Mouse (Mus musculus) kidney, adult 2 months (tissue): ENCODE data around the gene Omg. TPM values are rescaled to one million over a fixed set of nuclear protein-coding genes. Genes with fewer than 3 reads are reported as not detected.

Experiments used
- DNase-seq: peaks from one replicate; pipeline ENCODE4 v3.0.0; 2021
- H3K27ac ChIP-seq: fragments of 200-500 bp; 2 replicates; pipeline ENCODE4 v1.5.1; 2012; ENCODE audit warnings: low read depth, low read length, control low read depth, inconsistent platforms; ENCODE audit not compliant: insufficient read depth
- H3K27me3 ChIP-seq: fragments of 200-500 bp; replicated peaks from 2 replicates; pipeline ENCODE4 v1.6.1; 2012; ENCODE audit warnings: mild to moderate bottlenecking, moderate library complexity, low read length, inconsistent platforms; ENCODE audit not compliant: control insufficient read depth, insufficient read depth
- H3K36me3 ChIP-seq: fragments of 200-500 bp; 2 replicates; pipeline ENCODE4 v1.6.1; 2012; ENCODE audit warnings: mild to moderate bottlenecking, moderate library complexity, low read length, inconsistent platforms; ENCODE audit not compliant: control insufficient read depth, insufficient read depth
- H3K4me1 ChIP-seq: fragments of 200-500 bp; 2 replicates; pipeline ENCODE4 v1.6.1; 2011; ENCODE audit warnings: low read length; ENCODE audit not compliant: control insufficient read depth, insufficient read depth
- H3K4me3 ChIP-seq: fragments of 200-500 bp; 2 replicates; pipeline ENCODE4 v1.5.1; 2011; ENCODE audit warnings: mild to moderate bottlenecking, low read depth, low read length, control low read depth; ENCODE audit not compliant: insufficient read depth
- CTCF ChIP-seq: fragments of 200-500 bp; conservative IDR thresholded peaks from 2 replicates; pipeline ENCODE4 v1.5.1; 2011; ENCODE audit warnings: low read depth, mild to moderate bottlenecking, control low read depth, low read length, moderate library complexity, mixed read lengths; ENCODE audit not compliant: insufficient read depth, insufficient read length
- POLR2A ChIP-seq: fragments of 200-500 bp; IDR thresholded peaks from one replicate; pipeline ENCODE4 v1.6.1; 2011; ENCODE audit warnings: low read depth, low read length, control low read depth
- WGBS: fragments of 180-500 bp; shearing (Covaris S2); methylation state at CpG from one replicate; pipeline ENCODE4 v1.1.7; 2018; 5-methylcytosine and 5-hydroxymethylcytosine counted together
- polyA plus RNA-seq: library from polyadenylated mRNA; depleted of rRNA; stranded (reverse); fragments of >200 nt; gene quantifications from 2 replicates; pipeline ENCODE4 v1.2.3, GENCODE M21; 2012; rRNA removed

Omg gene
- polyA plus RNA-seq, 1 experiment, result 0.16 TPM

DNA sequence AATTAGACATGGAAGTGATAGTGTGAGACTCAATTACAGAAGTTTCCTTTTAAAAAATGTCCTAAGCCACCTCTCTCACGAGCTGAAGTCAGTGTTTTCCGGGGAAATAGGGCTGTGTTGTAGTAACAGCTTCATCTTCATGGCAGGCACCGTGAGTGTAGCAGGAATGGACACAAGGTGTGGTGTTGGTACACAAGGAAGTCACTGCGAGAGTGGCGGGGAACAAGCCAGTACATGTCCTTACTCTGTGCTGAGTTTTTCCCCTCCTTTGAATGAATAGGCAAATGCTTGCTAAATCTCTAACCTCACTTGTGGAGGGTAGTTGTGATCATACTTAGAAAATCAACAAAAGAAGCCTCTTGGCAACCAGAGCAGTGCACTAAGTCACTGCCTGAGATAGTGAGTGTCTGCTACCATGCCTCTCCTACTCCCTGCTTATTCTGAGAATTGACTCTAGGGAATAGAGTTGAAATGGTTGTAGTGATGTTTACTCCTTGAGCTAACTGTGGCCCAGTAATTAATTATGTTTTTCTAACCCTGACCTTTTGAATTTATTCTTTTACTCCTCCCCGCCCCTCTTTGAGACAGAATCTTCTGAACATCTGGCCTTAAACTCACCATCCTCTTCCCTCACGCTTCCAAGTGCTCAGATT lies 19.9 kb downstream of the Omg start:
- no peak overlapping the region for H3K27ac ChIP-seq
- TF ChIP-seq POLR2A (no peak), CTCF (no peak)
- DNase-seq, result peak; percentile 3
- no peaks in the 10 kb centered on the region for H3K27me3 ChIP-seq
- no peaks in the 10 kb centered on the region for H3K4me1 ChIP-seq
- no peak overlapping the region for H3K4me3 ChIP-seq
- H3K36me3 ChIP-seq, result no peaks in the 10 kb centered on the region; the same call in 1 of the 2 replicates
- 84% methylated on average over 7 of the region's 7 CpGs for WGBS

DNA sequence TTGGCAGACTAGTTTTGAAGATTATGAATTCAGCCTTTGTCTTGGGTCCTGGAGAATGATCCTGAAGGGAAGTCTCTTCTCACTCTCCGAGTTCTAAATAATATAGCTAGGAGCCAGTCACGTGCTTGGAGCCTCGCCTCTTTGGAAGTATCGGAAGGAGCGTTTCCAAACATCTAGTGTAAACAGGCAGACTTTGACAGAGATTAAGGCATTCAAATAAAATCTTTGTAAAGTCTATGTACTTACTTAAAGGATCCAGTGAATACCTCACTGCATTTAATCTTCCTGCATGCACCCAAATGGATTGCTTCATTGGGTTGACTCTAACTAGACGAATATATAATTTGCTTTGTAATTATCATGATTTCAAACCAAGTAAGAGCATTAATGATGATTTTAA lies 20.5 kb downstream of the Omg start:
- TF ChIP-seq CTCF (no peak), POLR2A (no peak)
- H3K27ac ChIP-seq, result no peak overlapping the region
- no peak for DNase-seq
- H3K4me3 ChIP-seq, result no peak overlapping the region
- no peaks in the 10 kb centered on the region for H3K27me3 ChIP-seq
- WGBS, result 96% methylated on average over 6 of the region's 6 CpGs
- H3K4me1 ChIP-seq, result no peaks in the 10 kb centered on the region
- peaks cover 2% of the 10 kb centered on the region; the same call in 1 of the 2 replicates for H3K36me3 ChIP-seq

DNA sequence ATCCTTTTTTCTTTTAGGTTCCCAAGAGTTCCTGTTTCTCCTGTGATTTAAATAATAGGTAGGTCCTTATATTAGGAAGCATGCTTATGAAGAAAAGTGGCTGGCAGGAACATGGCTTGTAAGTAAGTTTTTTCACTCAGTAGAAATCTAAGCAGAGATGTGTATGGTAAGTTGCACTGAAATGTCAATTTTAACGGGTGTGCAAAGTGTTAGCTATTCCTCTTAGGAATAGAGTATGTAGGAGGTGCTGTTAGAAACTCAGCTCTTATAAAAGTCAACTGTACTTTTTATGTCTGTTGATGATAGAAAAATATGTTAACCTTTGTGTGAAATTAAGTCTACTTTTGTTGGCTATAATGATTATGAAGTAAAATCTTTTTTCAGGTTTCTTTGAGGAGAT lies 35.8 kb downstream of the Omg start:
- H3K4me3 ChIP-seq, result no peak overlapping the region
- no peak overlapping the region for H3K27ac ChIP-seq
- no peaks in the 10 kb centered on the region for H3K27me3 ChIP-seq
- H3K4me1 ChIP-seq, result no peaks in the 10 kb centered on the region
- WGBS, result 45% methylated on average over 1 of the region's 1 CpGs
- H3K36me3 ChIP-seq, result peaks cover 2% of the 10 kb centered on the region
- DNase-seq, result no peak
- TF ChIP-seq POLR2A (no peak), CTCF (no peak)

DNA sequence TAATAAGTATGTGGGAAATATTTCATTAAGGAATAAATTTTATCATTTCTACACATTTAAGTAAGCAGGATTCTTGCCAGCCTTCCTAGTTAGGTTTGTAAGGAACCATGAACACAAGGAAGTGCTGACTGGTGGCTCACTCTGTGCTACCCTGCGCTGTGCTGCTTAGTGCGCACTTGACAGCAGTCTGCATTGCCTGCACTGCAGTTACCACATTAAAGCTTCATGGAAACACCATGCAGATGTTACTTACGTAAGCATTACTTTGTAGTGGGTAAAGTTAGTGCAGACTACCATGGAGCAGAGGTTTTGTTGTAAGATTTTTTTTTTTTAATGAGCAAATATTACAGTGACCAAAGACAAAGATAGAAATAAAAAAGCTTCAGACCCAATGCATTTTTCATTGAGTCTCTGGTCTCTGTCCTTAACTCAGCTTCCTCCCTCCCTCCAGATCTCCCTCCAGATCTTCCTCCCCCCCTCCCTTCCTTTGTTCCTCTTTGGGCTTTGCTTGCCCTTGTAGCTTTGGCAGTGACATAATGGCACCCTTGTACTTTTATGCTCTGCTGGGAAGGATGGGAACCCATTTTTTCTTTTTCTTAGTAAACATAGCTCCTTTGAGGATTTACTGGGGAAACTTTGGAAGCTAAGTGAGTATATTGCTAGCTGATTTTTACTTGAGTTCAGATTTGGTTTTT lies 43.0 kb downstream of the Omg start:
- WGBS, result 95% methylated on average over 3 of the region's 3 CpGs

DNA sequence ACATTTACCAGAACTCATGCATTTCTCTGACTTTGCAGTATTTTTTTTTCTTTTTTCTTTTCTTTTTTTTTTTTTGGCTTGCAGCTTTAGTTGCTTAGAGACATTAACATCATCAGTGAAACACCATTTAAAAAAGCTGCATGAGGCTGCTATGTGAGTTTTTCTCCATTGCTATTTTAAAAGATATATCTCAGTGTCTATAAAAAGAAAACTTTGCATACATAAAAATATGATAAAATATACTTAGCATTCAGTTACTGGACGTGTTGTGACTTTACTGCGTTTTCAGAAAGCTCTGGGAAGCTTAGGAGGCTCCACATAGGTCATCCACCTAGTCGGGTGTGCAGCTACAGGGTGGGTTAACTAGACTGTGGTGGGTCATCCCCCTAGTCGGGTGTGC lies 44.0 kb downstream of the Omg start:
- Histone ChIP-seq H3K36me3 (peaks cover 3% of the 10 kb centered on the region; the same call in 1 of the 2 replicates), H3K4me1 (no peaks in the 10 kb centered on the region), H3K4me3 (no peak overlapping the region), H3K27ac (no peak overlapping the region), H3K27me3 (no peaks in the 10 kb centered on the region)
- WGBS, result 93% methylated on average over 4 of the region's 4 CpGs
- TF ChIP-seq CTCF, result no peak
- no peak for TF ChIP-seq POLR2A
- no peak for DNase-seq

More for the DNA sequence above, 43.0 kb downstream of the Omg start:
- TF ChIP-seq CTCF, result no peak
- TF ChIP-seq POLR2A, result no peak
- Histone ChIP-seq H3K36me3 (peaks cover 3% of the 10 kb centered on the region; the same call in 1 of the 2 replicates), H3K4me1 (no peaks in the 10 kb centered on the region), H3K27me3 (no peaks in the 10 kb centered on the region), H3K27ac (no peak overlapping the region), H3K4me3 (no peak overlapping the region)
- no peak for DNase-seq

DNA sequence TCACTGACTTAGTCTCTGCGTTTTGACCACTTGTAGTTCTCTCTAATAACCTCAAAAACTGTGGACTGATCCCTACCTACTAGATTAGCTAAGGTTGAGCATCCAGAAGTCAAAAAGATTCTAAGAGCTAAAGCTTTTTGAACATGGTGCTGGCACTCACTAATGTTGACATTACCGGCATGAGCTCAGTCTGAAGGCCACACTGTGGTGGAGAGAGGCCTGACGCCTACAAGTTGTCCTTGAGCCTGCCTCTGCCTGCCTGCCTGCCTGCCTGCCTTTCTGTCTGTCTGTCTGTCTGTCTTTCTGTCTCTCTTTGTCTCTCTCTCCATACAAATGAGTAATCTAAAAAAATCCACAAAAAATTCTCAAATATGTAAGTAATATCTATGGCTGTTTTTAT lies 46.0 kb downstream of the Omg start:
- Histone ChIP-seq H3K4me1 (peaks cover 7% of the 10 kb centered on the region; the same call in 1 of the 2 replicates), H3K27ac (no peak overlapping the region), H3K4me3 (no peak overlapping the region), H3K27me3 (no peaks in the 10 kb centered on the region), H3K36me3 (peaks cover 6% of the 10 kb centered on the region; the same call in 1 of the 2 replicates)
- TF ChIP-seq CTCF (no peak), POLR2A (no peak)
- 89% methylated on average over 3 of the region's 3 CpGs for WGBS
- no peak for DNase-seq

DNA sequence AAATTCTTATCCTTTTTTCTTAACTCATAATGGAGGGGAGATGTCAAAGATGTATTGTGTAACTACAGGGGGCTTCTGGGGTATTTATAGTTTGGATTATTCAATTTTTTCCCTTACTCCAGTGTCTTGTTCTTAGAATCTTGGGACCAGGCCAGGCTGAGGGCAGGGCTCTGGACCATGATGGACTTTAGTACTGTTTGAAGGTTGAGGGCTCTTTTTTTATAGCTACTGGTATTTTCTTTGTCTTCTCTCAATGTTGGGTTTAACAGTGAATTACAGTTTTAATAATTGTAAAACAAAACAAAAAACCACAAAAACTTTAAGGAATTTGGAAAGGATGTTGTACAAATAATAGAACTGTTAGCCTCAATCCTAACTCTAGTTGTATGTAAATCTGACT lies 50.9 kb downstream of the Omg start:
- Histone ChIP-seq H3K27me3 (no peaks in the 10 kb centered on the region), H3K4me1 (peaks cover 9% of the 10 kb centered on the region), H3K4me3 (no peak overlapping the region), H3K36me3 (peaks cover 8% of the 10 kb centered on the region; the same call in 1 of the 2 replicates), H3K27ac (no peak overlapping the region)
- no peak for TF ChIP-seq POLR2A
- no peak for TF ChIP-seq CTCF
- peak; percentile 89 for DNase-seq

Other genes with a start within 250 kb of the Omg start
- gene Wsb1, start 249.4 kb downstream of the Omg start, polyA plus RNA-seq, result 59.3 and 72.3 TPM in 2 replicates
- not detected in 2 replicates for gene Gm9964, start 207.2 kb downstream of the Omg start, polyA plus RNA-seq
- gene Nf1, start 164.4 kb downstream of the Omg start, polyA plus RNA-seq, result 10.2 TPM in 2 replicates
- gene Evi2b, start 19.7 kb upstream of the Omg start, polyA plus RNA-seq, result 2.5 and 5.6 TPM in 2 replicates
- gene Evi2, start 26.5 kb upstream of the Omg start, polyA plus RNA-seq, result 0.16 and 0.30 TPM in 2 replicates
- gene Evi2a, start 26.5 kb upstream of the Omg start, polyA plus RNA-seq, result 3.1 and 5.3 TPM in 2 replicates
- 40.8 and 48.0 TPM in 2 replicates for gene Rab11fip4, start 87.1 kb upstream of the Omg start, polyA plus RNA-seq